Mouse (Mus musculus) myocyte (in vitro differentiated cells): Measurements from ENCODE around the gene Mrpl52.

Experiments
- E2F4 ChIP-seq: IDR thresholded peaks from one replicate; pipeline ENCODE4 v1.6.1; 2011; ENCODE audit warnings: mild to moderate bottlenecking, control low read depth, moderate library complexity; ENCODE audit not compliant: insufficient read depth
- MYOD1 ChIP-seq, 3 experiments: IDR thresholded peaks; one replicate each; pipeline ENCODE4 v1.6.1; 2011; ENCODE audit warnings: control low read depth in 2 of 3, low read depth in 2 of 3, mild to moderate bottlenecking in 2 of 3, moderate library complexity in 1 of 3; ENCODE audit not compliant: insufficient read length in 2 of 3, control insufficient read depth in 1 of 3
- MYOG ChIP-seq, 3 experiments: IDR thresholded peaks; one replicate each; pipeline ENCODE4 v1.6.1; 2011; ENCODE audit warnings: control low read depth in 2 of 3, low read depth in 2 of 3, mild to moderate bottlenecking in 2 of 3; ENCODE audit not compliant: insufficient read length in 2 of 3, control insufficient read depth in 1 of 3, insufficient read depth in 1 of 3
- POLR2A ChIP-seq: IDR thresholded peaks from one replicate; pipeline ENCODE4 v1.6.1; 2011; ENCODE audit warnings: low read depth, mild to moderate bottlenecking, control low read depth, moderate library complexity; ENCODE audit not compliant: insufficient read length
- POLR2AphosphoS2 ChIP-seq: IDR thresholded peaks from one replicate; pipeline ENCODE4 v1.6.1; 2011; ENCODE audit warnings: low read depth, control low read depth; ENCODE audit not compliant: insufficient read length
- TCF3 ChIP-seq: IDR thresholded peaks from one replicate; pipeline ENCODE4 v1.6.1; 2011; ENCODE audit warnings: low read depth, control low read depth; ENCODE audit not compliant: insufficient read length
- USF1 ChIP-seq: IDR thresholded peaks from one replicate; pipeline ENCODE4 v1.6.1; 2011; ENCODE audit warnings: low read depth, mild to moderate bottlenecking, control low read depth, moderate library complexity

GRCm38 (mm10) chr14:54417623-54418081 lies 9.1 kb upstream of the Mrpl52 start, which contains the start of gene Slc7a7:
- no peak for TF ChIP-seq POLR2AphosphoS2
- TF ChIP-seq TCF3: no peak
- TF ChIP-seq POLR2A: no peak
- no peak for TF ChIP-seq USF1
- no peak for TF ChIP-seq MYOD1 (IDR thresholded peaks at IDR 0.05; ENCODE audit: control insufficient read depth in 1 of 3, insufficient read length in 2 of 3, low read depth in 2 of 3)
- no peak for TF ChIP-seq MYOG (IDR thresholded peaks at IDR 0.05; ENCODE audit: control insufficient read depth in 1 of 3, insufficient read depth in 1 of 3, insufficient read length in 2 of 3, low read depth in 2 of 3)
- TF ChIP-seq E2F4: no peak
